ENCODE assay signal across 11 mouse cellular contexts in the genomic region with DNA sequence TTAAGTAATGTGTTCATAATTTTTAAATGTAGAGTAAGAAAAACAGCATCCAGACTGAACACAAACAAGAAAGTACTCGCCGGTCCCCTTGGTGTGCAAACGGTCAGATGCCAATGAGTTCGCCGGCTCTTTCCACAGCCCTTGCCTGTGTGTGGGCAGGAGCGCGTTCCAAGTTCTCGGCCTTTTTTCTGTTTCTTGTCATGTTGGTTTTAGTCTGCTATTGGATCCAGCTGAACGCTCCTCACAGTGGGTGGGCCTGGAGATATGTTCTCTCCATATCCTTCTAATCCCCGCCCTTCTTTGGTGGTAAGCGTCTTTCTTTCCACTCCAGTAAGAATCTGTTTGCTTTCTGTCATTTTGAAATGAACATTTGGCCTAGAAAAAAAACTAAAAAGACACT.
DNase-seq lines count a peak whose midpoint lies in the region; ATAC-seq and TF ChIP-seq lines count a peak whose summit lies in the region.
"Had no signal": no experiment of that assay in that cellular context is flagged by ENCODE, and none has a peak within 500 bp of the region (broad histone marks: within the 10 kb centered on the region; RNA-seq: fewer than 3 reads in every experiment).

No protein-coding gene starts in this region.

- H3K4me1 ChIP-seq in kidney, postnatal 0 days (replicated peaks; ENCODE audit: insufficient read depth, low read length), result no peaks in the 10 kb centered on the region
- H3K4me1 ChIP-seq: forebrain, embryonic 15.5 days; heart, embryonic 10.5 days had no signal

- no peak for TF ChIP-seq CTCF in kidney, postnatal 0 days (IDR thresholded peaks at IDR 0.05; ENCODE audit: low read depth)

- no peak overlapping the region for H3K9ac ChIP-seq in kidney, postnatal 0 days (ENCODE audit: low read depth, low read length)
- H3K9ac ChIP-seq: forebrain, embryonic 15.5 days had no signal

- H3K36me3 ChIP-seq in kidney, postnatal 0 days (ENCODE audit: insufficient read depth, low read length), result no peaks in the 10 kb centered on the region
- H3K36me3 ChIP-seq: forebrain, embryonic 15.5 days; heart, embryonic 10.5 days had no signal

- no peak for ATAC-seq in kidney, postnatal 0 days (replicated peaks; ENCODE audit: low FRiP score, low read depth)
- ATAC-seq: forebrain, embryonic 15.5 days had no signal

- peak overlapping the region; percentile 11; the same call in 1 of the 2 replicates for H3K4me2 ChIP-seq in kidney, postnatal 0 days (ENCODE audit: low read length)
- H3K4me2 ChIP-seq: forebrain, embryonic 15.5 days had no signal

- H3K27me3 ChIP-seq in kidney, postnatal 0 days (ENCODE audit: insufficient read depth, low read length), result no peaks in the 10 kb centered on the region
- H3K27me3 ChIP-seq: forebrain, embryonic 15.5 days had no signal

- 38% methylated on average over 11 of the region's 11 CpGs for WGBS in kidney, postnatal 0 days

- H3K4me3 ChIP-seq in kidney, postnatal 0 days (replicated peaks; ENCODE audit: low read depth, low read length), result no peak overlapping the region
- H3K4me3 ChIP-seq: forebrain, embryonic 15.5 days; heart, embryonic 10.5 days had no signal

- H3K27ac ChIP-seq in kidney, postnatal 0 days, result no peak overlapping the region
- H3K27ac ChIP-seq: forebrain, embryonic 15.5 days; heart, embryonic 10.5 days had no signal

- peak; percentile 85 for DNase-seq in kidney, postnatal 0 days (ENCODE audit: low spot score)
- DNase-seq in kidney, adult 9 months, result no peak
- DNase-seq in Muller cell, postnatal 12 days (ENCODE audit: inconsistent ontology term), result peak; percentile 32
- DNase-seq in R1 (ENCODE audit: low read depth, low spot score), result peak; percentile 8
- DNase-seq in lung, postnatal 14 days, result peak; percentile 10
- DNase-seq in spleen, postnatal 10 days (ENCODE audit: low spot score in 2 of 2), result no peak
- no peak for DNase-seq in spleen, postnatal 14 days (ENCODE audit: low spot score in 2 of 2)
- DNase-seq: adrenal gland, adult 8-10 months; cerebellum, adult 9-11 months had no signal

- no peaks in the 10 kb centered on the region for H3K9me3 ChIP-seq in kidney, postnatal 0 days (replicated peaks; ENCODE audit: low read length)
- H3K9me3 ChIP-seq: forebrain, embryonic 15.5 days; heart, embryonic 10.5 days had no signal

Comparison
In these comparisons a context has a peak if more than half of its experiments do, and no peak if none do; other contexts are left out.
1. DNase-seq: peak in kidney, postnatal 0 days (single experiment), Muller cell, postnatal 12 days (single experiment), R1 (single experiment) and lung, postnatal 14 days (single experiment); none in kidney, adult 9 months (single experiment), spleen, postnatal 10 days (0 of 2) and spleen, postnatal 14 days (0 of 2).